Mouse (Mus musculus) olfactory bulb, adult 2 months (tissue): ENCODE measurements around the gene Ifnl3.

Experiments
- CTCF ChIP-seq: fragments of 200-500 bp; IDR thresholded peaks from 2 replicates; pipeline ENCODE4 v1.5.1; 2012; ENCODE audit warnings: low read depth, mild to moderate bottlenecking, low read length, moderate library complexity; ENCODE audit not compliant: insufficient read depth
- POLR2A ChIP-seq: fragments of 200-500 bp; IDR thresholded peaks from 2 replicates; pipeline ENCODE4 v1.6.1; 2012; ENCODE audit warnings: mild to moderate bottlenecking, low read depth, low read length, moderate library complexity; ENCODE audit not compliant: insufficient read depth

- TF ChIP-seq POLR2A (no peak), CTCF (no peak)
These were observed 9.4 kb downstream of the Ifnl3 start for GRCm38 (mm10) chr7:28532005-28532404.
